Mouse (Mus musculus) intestine, embryonic 16.5 days (tissue): ENCODE data around the gene Slc25a22. TPM values are rescaled to one million over a fixed set of nuclear protein-coding genes. Genes with fewer than 3 reads are reported as not detected.

ENCODE experiments used
- ATAC-seq: fragments of 200-750 bp; cut with Nextera tagmentation; 2 replicates; pipeline ENCODE4 v1.8.0; 2017; ENCODE audit warnings: moderate TSS enrichment, moderate library complexity
- H3K27ac ChIP-seq: fragments of 300-500 bp; sonication (generic); 2 replicates; pipeline ENCODE4 v1.5.1; 2014; ENCODE audit warnings: mild to moderate bottlenecking, low read length
- H3K27me3 ChIP-seq: fragments of 300-500 bp; sonication (generic); replicated peaks from 2 replicates; pipeline ENCODE4 v1.6.1; 2014; ENCODE audit warnings: low read length, control low read depth, mixed read lengths; ENCODE audit not compliant: control insufficient read depth, insufficient read depth
- H3K36me3 ChIP-seq: fragments of 300-500 bp; sonication (generic); 2 replicates; pipeline ENCODE4 v1.6.1; 2014; ENCODE audit warnings: low read length, control low read depth; ENCODE audit not compliant: control insufficient read depth, insufficient read depth
- H3K4me1 ChIP-seq: fragments of 300-500 bp; sonication (generic); 2 replicates; pipeline ENCODE4 v1.6.1; 2014; ENCODE audit warnings: low read length, control low read depth, mixed read lengths; ENCODE audit not compliant: control insufficient read depth, insufficient read depth
- H3K4me2 ChIP-seq: fragments of 300-500 bp; sonication (generic); 2 replicates; pipeline ENCODE4 v1.6.1; 2014; ENCODE audit warnings: low read depth, low read length, control low read depth
- H3K4me3 ChIP-seq: fragments of 300-500 bp; sonication (generic); 2 replicates; pipeline ENCODE4 v1.5.1; 2014; ENCODE audit warnings: mild to moderate bottlenecking, low read length
- H3K9ac ChIP-seq: fragments of 300-500 bp; sonication (generic); 2 replicates; pipeline ENCODE4 v1.6.1; 2014; ENCODE audit warnings: low read depth, low read length
- H3K9me3 ChIP-seq: fragments of 300-500 bp; sonication (generic); 2 replicates; pipeline ENCODE4 v1.6.1; 2016; ENCODE audit warnings: low read length, control low read depth; ENCODE audit not compliant: control insufficient read depth
- WGBS: fragments of 180-500 bp; shearing (Covaris S2); extraction: QIAGEN DNeasy Blood & Tissue Kit; methylation state at CpG from one replicate; pipeline ENCODE4 v1.1.7; 2014; 5-methylcytosine and 5-hydroxymethylcytosine counted together
- polyA plus RNA-seq: library from polyadenylated mRNA; unstranded; fragments of >200 nt; fragmentation: Nextera tagmentation; extraction: Ambion mirVana; gene quantifications from 2 replicates; pipeline ENCODE4 v1.2.1, GENCODE M21; 2015

Slc25a22 gene
- polyA plus RNA-seq, 1 experiment from 2014 or later, result 34.6 TPM

DNA sequence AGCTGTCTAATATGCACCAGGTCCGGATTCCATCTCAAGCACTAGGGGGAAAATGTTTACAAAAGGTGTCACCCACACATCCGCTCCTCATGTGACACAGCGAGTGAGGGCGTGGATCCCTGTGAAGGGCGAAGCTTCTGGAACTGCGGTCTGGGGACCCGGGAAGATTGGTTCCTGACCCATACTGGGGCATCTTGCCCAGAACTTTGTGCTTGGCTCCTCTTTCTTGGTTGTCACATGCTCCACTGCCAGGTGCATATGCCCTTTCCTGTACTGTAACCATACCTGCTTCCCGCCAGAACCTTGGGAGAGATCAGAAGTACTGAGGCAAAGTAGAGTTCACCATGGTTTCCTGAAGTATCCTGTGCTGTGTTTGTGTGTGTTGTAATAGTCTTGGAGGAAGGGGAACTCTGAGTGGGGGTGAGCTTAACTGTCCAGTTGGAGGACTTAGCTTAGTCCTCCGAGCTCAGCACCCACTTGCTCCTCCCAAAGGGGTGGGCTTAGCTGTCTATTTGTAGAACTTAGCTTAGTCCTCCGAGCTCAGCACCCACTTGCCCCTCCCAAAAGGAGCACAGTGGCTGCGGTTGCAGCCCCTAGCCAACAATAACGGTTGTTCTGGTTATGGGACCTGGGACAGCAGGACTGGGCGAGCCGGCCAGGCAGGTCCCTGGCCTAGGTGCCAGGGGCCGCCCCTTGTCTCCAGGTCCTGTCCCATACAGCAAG is 22.9 kb upstream of the Slc25a22 start, which contains the start of gene Cracr2b:
Cracr2b (plus strand) TSS at position 704 of the 723 bp plus-strand sequence.
- H3K9ac ChIP-seq, result peak within 1 kb of the TSS; percentile 77
- H3K27ac ChIP-seq, result peak within 1 kb of the TSS; percentile 32
- H3K27me3 ChIP-seq, result peaks cover 25% of the 10 kb centered on the region
- H3K4me2 ChIP-seq, result peak within 1 kb of the TSS; percentile 94
- H3K9me3 ChIP-seq, result no peaks in the 10 kb centered on the region
- WGBS, result 57% methylated on average over 15 of the region's 15 CpGs
- ATAC-seq, result no peak
- H3K4me1 ChIP-seq, result peaks cover 33% of the 10 kb centered on the region
- H3K36me3 ChIP-seq, result peaks cover 4% of the 10 kb centered on the region; the same call in 1 of the 2 replicates
- H3K4me3 ChIP-seq, result peak within 1 kb of the TSS; percentile 60

DNA sequence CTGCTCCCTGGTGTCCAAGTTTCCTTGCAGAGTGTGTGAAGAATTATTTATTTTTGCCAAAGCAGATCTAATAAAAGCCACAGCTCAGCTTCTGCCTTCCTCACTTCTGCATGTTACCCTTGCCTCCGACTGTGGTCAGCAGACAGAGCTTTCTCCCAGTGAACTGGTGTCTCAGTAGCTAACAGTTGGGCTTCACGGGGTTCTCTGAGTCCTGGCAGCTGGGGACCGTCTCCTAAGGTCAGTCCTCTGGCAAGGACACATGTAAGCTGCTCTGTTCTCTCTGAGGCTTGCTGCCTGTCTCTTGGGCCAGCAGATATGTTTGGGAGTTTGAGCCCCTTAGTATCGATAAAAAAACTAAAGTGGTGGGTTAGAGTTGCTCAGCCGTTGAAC is 22.3 kb upstream of the Slc25a22 start:
- Histone ChIP-seq H3K4me1 (peaks cover 33% of the 10 kb centered on the region), H3K4me2 (no peak overlapping the region), H3K4me3 (no peak overlapping the region), H3K9ac (no peak overlapping the region), H3K9me3 (no peaks in the 10 kb centered on the region), H3K36me3 (peaks cover 4% of the 10 kb centered on the region; the same call in 1 of the 2 replicates), H3K27me3 (peaks cover 21% of the 10 kb centered on the region), H3K27ac (peak overlapping the region; percentile 32)
- WGBS, result 55% methylated on average over 5 of the region's 5 CpGs
- ATAC-seq, result no peak

DNA sequence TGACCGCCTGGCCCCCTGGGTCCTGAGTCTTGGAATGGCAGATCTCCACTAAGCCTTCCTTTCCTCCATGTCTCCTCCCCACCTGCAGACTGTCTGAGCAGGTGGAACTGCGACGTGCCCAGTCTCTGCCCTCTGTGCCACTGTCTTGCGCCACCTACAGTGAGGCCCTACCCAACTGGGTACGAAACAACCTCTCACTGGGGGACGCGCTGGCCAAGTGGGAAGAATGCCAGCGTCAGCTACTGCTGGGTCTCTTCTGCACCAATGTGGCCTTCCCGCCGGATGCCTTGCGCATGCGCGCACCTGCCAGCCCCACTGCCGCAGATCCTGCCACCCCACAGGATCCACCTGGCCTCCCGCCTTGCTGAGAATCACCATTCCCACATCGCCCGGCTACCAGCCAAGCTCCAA is 21.6 kb upstream of the Slc25a22 start:
- no peak overlapping the region for H3K4me2 ChIP-seq
- peaks cover 36% of the 10 kb centered on the region for H3K4me1 ChIP-seq
- H3K36me3 ChIP-seq, result peaks cover 4% of the 10 kb centered on the region; the same call in 1 of the 2 replicates
- 89% methylated on average over 17 of the region's 17 CpGs for WGBS
- no peaks in the 10 kb centered on the region for H3K9me3 ChIP-seq
- H3K27me3 ChIP-seq, result peaks cover 17% of the 10 kb centered on the region
- ATAC-seq, result no peak
- H3K9ac ChIP-seq, result no peak overlapping the region
- H3K4me3 ChIP-seq, result no peak overlapping the region
- H3K27ac ChIP-seq, result peak overlapping the region; percentile 32; the same call in 1 of the 2 replicates

DNA sequence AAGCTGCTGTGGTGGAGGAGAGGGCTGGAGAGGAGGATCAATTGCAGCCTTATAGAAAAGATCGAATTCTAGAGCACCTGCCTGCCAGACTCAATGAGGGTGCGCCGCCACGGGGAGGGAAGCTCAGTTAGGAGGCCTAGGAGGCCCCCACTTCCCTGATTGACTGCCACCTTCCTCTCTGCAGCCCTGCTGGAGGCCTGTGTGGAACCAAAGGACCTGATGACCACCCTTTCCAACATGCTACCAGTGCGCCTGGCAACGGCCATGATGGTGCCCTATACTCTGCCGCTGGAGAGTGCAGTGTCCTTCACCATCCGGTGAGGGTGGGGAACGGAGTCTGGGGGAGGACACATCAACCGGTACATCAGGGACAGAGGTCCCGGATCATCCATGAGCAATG is 21.0 kb upstream of the Slc25a22 start:
- no peak overlapping the region for H3K9ac ChIP-seq
- H3K4me2 ChIP-seq, result no peak overlapping the region
- no peak overlapping the region for H3K4me3 ChIP-seq
- H3K4me1 ChIP-seq, result peaks cover 36% of the 10 kb centered on the region
- peaks cover 12% of the 10 kb centered on the region for H3K27me3 ChIP-seq
- H3K36me3 ChIP-seq, result peaks cover 4% of the 10 kb centered on the region; the same call in 1 of the 2 replicates
- H3K9me3 ChIP-seq, result no peaks in the 10 kb centered on the region
- WGBS, result 93% methylated on average over 11 of the region's 11 CpGs
- no peak overlapping the region for H3K27ac ChIP-seq
- ATAC-seq, result no peak

DNA sequence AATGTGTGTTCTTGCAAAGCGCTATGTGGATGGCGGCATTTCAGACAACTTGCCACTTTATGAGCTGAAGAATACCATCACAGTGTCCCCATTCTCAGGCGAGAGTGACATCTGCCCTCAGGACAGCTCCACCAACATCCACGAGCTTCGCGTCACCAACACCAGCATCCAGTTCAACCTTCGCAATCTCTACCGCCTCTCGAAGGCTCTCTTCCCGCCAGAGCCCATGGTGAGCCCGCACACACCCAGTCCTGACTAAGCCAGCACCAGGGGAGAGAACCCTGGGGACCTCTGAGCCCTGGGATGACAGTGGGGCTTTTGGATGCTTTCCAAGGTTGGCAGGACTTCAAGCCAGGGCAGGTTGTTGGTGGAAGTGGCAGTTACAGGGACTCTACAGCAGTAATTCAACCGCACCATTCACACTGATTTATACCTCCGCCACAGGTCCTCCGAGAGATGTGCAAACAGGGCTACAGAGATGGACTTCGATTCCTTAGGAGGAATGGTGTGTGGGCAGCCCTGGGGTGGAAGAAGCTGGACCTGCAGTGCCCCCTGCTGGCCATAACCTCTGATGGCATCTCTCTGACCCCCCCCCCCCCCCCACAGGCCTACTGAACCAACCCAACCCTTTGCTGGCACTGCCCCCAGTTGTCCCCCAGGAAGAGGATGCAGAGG is 20.4 kb upstream of the Slc25a22 start:
- no peak overlapping the region for H3K4me2 ChIP-seq
- no peak overlapping the region for H3K9ac ChIP-seq
- peaks cover 8% of the 10 kb centered on the region for H3K27me3 ChIP-seq
- no peak overlapping the region for H3K27ac ChIP-seq
- peaks cover 36% of the 10 kb centered on the region for H3K4me1 ChIP-seq
- no peak overlapping the region for H3K4me3 ChIP-seq
- WGBS, result 71% methylated on average over 15 of the region's 15 CpGs
- no peak for ATAC-seq
- H3K36me3 ChIP-seq, result peaks cover 4% of the 10 kb centered on the region; the same call in 1 of the 2 replicates
- H3K9me3 ChIP-seq, result no peaks in the 10 kb centered on the region

DNA sequence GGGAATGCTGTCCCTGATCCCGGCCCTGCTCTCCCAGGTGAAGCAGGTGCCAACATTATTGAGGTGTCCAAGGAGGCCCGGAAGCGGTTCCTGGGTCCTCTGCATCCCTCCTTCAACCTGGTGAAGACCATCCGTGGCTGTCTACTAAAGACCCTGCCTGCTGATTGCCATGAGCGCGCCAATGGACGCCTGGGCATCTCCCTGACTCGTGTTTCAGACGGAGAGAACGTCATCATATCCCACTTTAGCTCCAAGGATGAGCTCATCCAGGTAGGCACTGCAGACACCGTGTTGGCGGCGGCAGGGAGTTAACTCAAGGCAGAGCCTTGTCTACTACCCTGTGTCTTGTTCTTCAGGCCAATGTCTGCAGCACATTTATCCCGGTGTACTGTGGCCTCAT is 19.5 kb upstream of the Slc25a22 start:
- no peak overlapping the region for H3K4me3 ChIP-seq
- H3K27ac ChIP-seq, result no peak overlapping the region
- H3K27me3 ChIP-seq, result peaks cover 5% of the 10 kb centered on the region
- WGBS, result 95% methylated on average over 14 of the region's 14 CpGs
- H3K9me3 ChIP-seq, result no peaks in the 10 kb centered on the region
- H3K4me2 ChIP-seq, result no peak overlapping the region
- no peak for ATAC-seq
- peaks cover 4% of the 10 kb centered on the region; the same call in 1 of the 2 replicates for H3K36me3 ChIP-seq
- no peak overlapping the region for H3K9ac ChIP-seq
- H3K4me1 ChIP-seq, result peaks cover 33% of the 10 kb centered on the region

DNA sequence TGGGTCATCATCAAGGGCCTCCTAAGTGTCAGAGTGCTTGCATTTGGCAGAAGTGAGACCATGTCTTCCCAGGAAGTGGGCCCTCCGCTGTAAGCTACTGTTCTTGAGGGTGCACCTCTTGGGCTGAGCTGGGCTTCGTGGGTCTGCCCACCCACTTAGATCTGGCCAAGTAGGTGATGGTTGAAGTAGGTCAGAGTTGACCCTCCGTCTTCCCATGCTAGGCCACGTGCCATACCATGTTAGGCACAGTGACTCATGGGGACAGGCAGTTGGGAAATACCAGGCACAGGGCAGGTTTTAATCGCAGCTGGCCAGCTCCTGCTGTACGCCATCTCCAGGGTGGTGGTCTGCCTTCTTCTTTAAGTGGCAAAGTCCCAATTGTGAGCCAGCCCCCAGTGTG is 19.0 kb upstream of the Slc25a22 start:
- ATAC-seq, result no peak
- Histone ChIP-seq H3K4me3 (no peak overlapping the region), H3K36me3 (peaks cover 4% of the 10 kb centered on the region; the same call in 1 of the 2 replicates), H3K27me3 (peaks cover 5% of the 10 kb centered on the region), H3K4me2 (no peak overlapping the region), H3K9ac (no peak overlapping the region), H3K27ac (no peak overlapping the region), H3K9me3 (no peaks in the 10 kb centered on the region), H3K4me1 (peaks cover 29% of the 10 kb centered on the region)
- 87% methylated on average over 6 of the region's 6 CpGs for WGBS

DNA sequence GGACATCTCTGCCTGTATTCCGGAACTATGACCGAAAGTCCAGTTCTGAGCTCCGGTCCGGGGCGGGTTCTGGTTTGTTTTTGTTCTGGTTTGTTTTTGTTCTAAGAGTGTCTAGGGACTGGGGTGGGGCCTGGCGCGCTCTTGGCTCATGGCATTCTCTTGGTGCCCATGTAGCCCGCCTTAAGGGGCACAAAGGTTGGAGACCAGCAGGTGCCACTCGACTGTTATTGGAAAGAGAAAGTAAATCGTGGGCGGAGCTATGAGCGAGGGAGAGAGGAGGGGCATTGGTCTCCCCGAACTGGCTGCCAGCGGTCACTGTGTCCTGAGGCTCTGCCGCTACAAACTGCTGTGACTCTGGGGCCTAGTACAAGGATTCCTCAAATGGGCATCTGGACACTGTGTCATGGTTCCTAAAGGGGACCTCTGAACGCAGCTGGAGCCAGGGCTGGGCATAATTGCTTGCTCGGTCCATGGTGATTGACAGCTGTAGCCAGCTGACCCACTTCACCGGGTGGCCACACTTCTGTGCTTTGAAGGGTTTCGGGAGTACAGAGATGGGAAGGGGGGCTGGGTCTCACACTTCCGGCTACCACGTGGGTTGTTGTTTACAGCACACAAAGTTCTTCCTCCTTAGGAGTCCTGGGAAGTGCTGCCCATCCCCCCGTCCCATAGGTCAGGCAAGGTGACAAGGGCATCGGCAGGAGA is 18.1 kb upstream of the Slc25a22 start:
- Histone ChIP-seq H3K27me3 (0 out of 2 replicates have a peak, but pooled peaks cover 2% of the 10 kb centered on the region), H3K36me3 (peaks cover 11% of the 10 kb centered on the region), H3K4me2 (peak overlapping the region; percentile 82), H3K4me1 (peaks cover 20% of the 10 kb centered on the region), H3K27ac (peak overlapping the region; percentile 88), H3K9me3 (no peaks in the 10 kb centered on the region), H3K4me3 (peak overlapping the region; percentile 73), H3K9ac (peak overlapping the region; percentile 80)
- ATAC-seq, result peak; percentile 43
- WGBS, result 3% methylated on average over 23 of the region's 23 CpGs

DNA sequence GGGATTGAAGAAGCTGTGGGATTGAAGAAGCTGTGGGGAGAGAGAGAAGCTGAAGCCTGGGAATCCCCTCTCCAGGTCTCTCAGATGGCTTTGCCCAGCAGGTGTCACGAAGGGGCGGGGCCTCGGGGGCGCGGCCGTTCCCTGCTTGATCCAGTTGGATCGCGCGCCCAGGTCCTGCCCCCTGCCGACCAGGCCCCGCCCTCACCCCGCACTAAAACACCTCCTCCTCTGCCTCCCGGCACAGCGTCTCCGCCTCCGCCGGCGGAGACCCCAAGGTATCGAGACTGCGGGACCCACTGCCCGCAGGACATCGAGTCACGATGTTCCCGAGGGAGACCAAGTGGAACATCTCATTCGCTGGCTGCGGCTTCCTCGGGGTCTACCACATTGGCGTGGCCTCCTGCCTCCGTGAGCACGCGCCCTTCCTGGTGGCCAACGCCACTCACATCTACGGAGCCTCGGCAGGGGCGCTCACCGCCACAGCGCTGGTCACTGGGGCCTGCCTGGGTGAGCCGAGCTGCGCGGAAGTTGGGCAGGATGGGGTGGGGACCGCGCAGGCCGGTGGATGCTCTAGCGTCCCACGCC is 17.4 kb upstream of the Slc25a22 start, which contains the start of gene Pnpla2:
Pnpla2 (plus strand) TSS at position 232 of the 585 bp plus-strand sequence.
- H3K4me1 ChIP-seq, result peaks cover 15% of the 10 kb centered on the region
- under 1% methylated on average over 45 of the region's 45 CpGs for WGBS
- peak within 1 kb of the TSS; percentile 73 for H3K4me3 ChIP-seq
- H3K4me2 ChIP-seq, result peak within 1 kb of the TSS; percentile 82
- no peaks in the 10 kb centered on the region for H3K27me3 ChIP-seq
- H3K36me3 ChIP-seq, result peaks cover 11% of the 10 kb centered on the region
- peak within 1 kb of the TSS; percentile 80 for H3K9ac ChIP-seq
- peak; percentile 87 for ATAC-seq
- H3K27ac ChIP-seq, result peak within 1 kb of the TSS; percentile 88
- no peaks in the 10 kb centered on the region for H3K9me3 ChIP-seq
